Mouse (Mus musculus) thymus, postnatal 25 days (tissue): ENCODE results near the gene Lamp1.

Experiments
- DNase-seq: peaks from one replicate; pipeline ENCODE4 v3.0.0; 2022

Lamp1 gene

DNA sequence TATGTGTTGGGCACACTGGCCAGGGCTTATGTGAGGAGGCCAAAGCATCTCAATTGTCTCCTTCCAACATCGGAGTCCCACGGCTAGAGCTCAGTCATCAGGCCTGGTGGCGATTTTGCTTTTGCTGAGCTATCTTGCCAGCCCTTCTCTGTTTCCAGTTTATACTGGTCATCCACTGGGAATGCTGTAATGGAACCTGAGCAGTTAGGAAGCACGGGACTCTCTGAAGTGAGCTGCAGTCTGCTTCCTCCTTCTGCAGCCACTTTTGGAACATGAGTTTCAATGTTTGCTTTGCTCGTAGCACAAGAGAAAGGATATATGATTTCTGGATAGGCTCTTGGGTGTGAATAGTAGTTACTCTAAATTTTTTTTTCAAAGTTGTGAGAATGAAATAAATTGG lies 5.4 kb downstream of the Lamp1 start:
- DNase-seq: no peak

DNA sequence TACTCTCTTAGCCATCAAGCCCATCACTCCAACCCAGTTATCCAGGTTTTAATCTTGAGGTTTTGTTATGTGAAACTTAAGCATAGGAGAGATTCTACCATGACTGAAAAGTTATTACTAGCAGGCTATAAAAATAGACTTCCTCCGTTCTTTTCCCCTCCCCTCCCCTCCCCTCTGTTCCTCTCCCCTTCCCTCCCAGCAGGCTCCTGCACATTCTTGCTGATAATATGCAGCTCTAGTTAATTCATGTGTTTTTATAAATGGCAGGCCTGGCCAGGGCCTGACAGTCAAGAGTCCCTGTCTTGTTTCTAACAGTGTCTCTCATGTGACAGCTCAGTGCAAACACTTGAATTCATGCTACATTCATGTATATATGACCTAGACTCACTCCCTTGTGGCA lies 11.5 kb downstream of the Lamp1 start:
- DNase-seq: no peak

DNA sequence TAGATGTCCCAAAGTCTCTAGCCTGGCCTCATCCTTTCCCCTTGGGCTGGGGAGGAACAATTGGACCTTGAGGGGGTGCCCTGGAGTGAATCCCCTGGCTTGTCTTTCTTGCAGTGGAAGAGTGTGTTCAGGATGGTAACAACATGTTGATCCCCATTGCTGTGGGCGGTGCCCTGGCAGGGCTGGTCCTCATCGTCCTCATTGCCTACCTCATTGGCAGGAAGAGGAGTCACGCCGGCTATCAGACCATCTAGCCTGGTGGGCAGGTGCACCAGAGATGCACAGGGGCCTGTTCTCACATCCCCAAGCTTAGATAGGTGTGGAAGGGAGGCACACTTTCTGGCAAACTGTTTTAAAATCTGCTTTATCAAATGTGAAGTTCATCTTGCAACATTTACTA lies 15.3 kb downstream of the Lamp1 start:
- DNase-seq: no peak

DNA sequence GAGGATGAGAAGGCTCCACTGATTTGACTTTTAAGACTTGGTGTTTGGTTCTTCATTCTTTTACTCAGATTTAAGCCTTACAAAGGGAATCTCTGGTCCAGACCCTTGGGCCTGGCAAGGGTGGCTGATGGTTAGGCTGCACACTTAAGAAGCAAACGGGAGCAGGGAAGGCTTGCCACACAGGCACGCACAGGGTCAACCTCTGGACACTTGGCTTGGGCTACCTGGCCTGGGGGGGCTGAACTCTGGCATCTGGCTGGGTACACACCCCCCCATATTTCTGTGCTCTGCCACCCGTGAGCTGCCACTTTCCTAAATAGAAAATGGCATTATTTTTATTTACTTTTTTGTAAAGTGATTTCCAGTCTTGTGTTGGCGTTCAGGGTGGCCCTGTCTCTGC lies 15.8 kb downstream of the Lamp1 start:
- DNase-seq: no peak

DNA sequence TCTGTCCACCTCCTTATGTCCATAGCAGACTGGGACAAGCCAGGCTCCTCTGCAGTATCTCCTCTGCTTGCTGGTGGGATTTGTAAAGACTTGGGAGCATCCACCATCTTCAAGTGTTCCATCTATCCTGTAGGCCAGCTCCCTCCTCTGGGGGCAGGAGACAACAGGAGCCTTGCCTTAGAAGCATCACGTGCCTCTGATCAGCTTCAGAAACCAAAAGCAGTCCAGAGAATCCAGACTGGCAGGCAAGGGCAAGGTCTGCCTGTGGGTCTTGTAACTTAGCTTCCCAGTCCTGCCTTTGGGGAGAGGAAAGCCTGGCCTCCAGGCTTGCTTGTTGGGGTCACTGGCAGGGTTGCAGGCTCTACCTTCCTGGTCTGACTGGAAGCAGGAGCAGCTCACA lies 16.7 kb downstream of the Lamp1 start:
- DNase-seq: no peak

DNA sequence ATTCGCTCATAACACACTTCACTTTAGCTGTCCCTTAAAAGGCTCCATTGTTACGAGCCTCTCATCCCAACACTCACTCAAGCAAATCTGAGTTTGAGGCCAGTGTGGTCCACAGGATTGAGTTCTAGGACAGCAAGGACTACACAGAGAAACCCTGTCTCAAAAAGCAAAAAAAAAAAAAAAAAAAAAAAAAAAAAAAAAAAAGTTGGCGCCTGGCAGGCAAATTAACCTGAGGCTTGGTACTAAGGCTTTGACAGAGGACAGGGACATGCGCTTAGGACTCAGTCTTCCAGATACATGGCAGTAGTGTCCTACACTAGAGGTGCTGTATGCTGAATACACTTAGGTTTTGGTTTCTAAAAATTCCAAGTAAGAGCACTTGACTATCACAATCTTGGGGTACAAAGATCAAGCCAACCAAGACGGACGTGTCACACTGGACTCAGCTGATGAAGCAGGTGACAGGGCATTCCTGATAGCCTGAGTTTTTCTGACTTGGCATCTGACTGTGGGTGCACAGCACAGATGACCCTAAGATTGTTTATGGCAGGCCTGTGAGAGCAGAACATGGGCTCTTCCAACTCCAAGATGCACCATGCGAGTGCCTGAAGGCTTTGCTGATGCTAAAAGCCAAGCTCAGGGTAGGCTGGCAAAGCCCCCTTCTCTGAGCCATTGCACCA lies 18.4 kb downstream of the Lamp1 start:
- no peak for DNase-seq

DNA sequence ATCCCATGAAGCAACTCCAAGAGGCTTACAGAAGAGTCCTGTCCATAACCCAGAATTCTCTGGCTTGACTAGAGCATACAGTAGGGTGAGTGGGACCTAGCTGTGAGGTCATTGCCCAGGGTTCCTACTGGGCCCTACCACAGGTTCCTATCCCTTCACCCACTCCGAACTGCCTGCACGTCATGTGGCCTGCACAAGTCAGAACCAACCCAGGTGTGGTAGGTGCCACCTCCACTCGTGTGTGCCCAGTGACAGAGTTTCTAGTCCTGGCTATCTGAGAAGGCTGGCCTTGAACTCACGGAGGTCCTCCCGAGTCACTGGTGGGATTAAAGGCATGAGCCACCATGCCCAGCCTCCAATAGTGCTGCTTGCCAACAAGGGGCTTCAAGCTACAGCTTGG lies 19.2 kb downstream of the Lamp1 start:
- no peak for DNase-seq

DNA sequence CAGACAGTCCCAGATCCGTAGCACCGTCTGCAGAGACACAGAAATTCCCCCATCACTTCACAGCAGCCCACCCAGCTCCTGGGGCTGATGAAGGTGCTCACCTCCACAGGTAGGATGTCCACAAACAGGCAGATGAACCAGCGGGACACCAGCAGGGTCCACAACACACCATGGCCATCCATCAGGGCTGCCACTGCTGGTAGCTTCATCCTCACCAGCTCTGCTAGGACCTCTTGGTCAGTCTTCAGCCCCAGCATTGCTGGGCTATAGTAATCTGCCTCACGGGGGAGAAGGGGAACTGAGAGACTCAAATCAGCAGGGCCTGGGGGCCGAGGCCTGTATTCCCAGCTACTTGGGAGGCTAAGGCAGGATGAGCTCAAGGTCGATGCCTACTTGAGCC lies 20.5 kb downstream of the Lamp1 start:
- no peak for DNase-seq

DNA sequence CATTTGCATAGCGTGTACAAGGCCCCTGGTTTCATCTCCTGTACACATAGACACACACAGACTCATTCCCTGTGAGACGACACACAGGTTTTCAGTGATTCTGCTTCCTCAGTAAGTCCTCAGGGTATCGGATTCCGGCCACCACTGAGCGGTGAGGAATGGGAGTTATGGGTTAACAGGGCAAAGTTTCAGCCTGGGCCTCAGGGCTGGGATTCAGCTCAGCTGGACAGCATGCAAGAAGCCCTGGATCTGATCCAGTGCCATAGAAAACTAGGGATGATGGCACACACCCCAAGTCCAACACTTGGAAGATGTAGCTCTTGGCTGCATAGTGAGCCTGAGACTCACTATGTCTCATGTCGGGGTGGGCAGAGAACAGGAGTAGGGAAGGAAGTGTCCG lies 21.0 kb downstream of the Lamp1 start:
- DNase-seq: no peak

DNA sequence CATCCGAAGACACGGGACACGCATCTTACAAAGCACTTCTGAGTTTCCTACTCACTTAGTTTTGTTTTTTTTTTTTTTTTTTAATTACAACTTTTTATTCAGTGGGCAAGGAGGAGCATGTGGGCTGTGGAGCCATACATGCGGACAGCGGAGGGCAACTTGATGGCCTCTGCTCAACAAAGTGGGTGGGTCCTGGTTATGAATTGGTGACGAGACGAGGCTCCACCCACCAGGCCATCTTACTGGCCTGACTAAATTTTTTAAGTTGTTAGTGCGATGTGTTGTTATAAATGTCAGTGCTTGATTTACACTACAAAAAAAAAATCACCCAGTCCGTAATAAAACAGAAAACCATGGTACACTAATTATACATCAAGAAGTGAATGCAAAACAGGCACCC lies 21.4 kb downstream of the Lamp1 start:
- no peak for DNase-seq

DNA sequence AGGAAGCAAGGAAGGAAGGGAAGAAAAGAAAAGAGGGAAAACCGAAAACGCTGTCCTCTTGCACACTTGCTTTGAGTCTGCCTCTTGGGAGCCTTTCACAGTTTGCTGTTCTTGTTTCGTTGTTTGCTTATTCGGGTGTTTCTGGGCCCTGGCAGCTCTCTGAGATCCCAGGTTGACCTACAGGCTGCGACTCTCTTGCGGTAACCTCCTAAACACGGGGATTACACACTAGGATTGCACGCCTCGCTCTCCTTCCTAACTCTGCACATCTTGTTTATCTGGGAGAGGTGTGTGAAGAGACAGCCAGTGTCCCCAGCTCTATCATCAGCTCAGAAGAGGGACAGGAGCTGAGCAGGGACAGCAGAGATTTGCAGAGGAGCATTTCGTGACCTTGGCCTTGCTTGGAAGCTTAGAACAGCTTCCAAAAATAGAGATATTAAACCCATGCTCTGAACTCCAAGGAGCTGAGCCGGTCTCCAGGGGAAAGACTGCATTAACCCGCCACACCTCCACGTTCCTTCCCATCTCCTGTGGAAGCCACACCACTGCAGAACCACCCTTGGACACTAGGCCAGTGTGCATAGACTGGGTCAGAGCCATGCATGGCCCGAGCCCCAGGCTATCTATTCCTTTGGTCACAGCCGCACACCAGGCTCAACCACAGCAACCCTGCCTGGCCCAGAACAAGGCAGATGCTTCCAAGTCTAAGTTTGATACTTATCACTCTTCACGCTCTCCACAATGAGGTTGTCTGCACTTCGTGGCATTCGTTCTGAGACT lies 22.1 kb downstream of the Lamp1 start:
- DNase-seq: no peak

DNA sequence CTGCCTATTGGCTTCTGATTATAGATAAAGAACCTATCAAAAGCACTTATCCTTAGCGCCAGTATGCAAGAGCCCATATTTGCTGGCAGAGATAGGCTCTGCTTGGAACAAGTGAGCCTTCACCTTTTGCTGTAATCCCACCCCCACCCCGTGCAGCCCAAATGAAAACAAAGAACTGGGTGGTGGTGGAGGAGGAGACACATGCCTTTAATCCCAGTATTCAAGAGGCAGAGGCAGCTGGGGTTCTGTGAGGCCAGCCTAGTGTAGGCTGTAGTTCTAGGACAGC lies 22.7 kb downstream of the Lamp1 start:
- DNase-seq: no peak

DNA sequence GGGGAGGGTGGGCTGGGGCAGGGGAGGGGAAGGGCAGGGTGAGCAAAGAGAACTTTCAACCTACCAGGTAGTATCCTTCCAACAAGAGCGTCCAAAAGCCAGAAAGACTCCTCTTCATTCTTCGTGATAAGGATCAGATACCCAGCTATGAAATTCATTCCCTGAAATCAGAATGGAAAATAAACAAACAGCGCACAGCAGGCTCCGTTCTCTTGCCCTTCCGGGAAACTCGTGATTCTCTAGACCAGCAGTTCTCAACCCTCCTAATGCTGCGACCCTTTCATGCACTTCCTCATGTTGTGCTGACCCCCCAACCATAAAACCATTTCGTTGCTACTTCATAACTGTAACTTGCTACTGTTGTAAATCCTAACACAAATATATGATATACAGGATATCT lies 27.9 kb downstream of the Lamp1 start:
- DNase-seq: no peak

DNA sequence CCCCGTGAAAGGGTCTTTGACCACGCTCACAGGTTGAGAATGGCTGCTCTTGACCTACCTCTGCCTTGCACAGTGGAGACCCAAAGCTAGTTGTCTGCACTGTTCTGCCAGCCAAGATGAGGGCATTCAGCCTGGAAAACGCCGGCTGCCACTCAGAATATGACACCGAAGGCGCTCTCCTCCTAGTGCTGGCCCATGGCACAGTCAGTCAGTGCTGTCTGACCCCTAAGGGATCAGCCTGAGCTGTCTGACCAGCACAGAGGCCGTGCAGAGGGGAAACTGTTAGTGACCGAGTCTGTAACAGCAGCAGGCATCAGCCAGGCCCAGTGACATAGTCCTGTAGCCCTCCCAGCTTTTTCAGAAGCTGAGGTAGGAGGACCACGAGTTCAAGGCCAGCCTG lies 28.3 kb downstream of the Lamp1 start:
- DNase-seq: no peak

DNA sequence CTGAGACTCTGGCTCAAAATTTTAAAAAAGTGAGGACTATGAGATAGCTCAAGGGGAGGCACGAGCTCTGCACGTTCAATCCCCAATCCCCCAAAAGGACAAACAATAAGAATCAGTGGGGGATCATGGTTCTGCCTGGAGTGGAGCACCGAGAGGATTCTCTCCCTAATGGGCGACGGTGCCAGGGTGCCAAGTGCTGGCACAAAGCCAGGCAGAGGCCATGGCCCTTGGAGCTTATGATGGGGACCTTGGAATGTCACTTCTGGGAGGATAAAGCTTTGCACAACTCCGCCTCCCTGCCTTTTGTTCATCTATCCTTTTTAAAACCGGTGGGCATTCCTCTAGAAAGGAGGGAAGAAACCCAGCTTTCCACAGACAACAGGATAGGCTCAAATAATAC lies 28.7 kb downstream of the Lamp1 start:
- DNase-seq: no peak

DNA sequence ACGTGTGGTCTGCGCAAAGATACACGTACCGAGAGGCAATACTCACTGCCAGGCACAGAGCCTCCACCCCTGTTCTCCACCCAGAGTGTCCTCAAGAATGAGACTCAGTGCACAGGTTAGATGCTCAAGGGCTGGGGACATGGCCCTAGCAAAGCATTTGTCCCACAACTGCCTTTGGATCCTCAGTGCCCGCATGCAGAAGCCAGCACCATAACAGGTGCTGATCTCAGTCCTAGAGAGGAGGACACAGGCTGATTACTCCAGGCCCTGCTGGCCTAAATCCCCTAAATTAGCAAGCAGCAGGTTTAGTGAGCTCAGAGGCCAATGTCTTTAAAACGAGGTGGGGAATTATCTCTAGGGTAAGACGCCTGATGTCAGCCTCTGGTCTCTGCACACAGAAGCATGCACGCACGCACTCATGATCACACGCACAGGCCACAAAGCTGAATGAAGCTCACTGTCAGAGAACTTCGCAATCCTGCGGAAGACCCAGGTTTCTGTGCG lies 29.1 kb downstream of the Lamp1 start:
- no peak for DNase-seq

DNA sequence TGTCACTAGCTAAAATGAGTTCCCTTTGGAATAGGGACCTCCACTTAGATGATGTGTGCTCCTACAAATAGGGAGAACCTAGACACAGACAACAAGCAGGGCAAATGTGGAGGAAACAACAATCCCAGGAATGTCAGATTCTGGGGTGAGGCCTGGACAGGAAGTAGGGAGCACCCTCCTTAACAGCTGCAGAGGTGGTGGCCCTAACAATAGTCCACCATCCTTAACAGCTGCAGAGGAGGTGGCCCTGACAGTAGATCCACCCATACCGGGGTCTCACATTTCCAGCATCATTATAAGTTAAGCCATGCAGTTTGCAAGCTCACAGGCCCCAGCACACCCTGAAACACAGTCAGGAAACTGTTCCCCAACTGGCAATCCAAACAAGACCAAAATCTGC lies 29.9 kb downstream of the Lamp1 start:
- no peak for DNase-seq

DNA sequence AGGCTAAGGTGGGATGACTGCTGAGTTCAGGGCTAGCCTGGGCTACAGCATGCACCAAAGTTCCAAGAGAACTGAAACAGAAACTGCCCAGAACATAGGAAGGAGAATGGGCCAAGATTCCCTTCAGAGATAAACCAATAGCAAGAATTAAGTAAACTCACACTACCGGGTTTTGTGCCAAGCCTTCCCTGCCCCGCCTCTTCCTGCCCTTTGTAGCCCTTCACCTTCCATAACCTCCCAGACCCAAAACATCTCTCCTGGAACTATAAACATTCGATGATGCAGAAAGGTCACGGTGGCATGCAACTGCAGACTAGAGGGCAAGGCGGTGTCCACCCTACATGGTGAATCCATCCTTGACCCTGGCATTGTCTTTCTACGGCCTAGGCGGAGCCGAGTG lies 31.3 kb downstream of the Lamp1 start:
- no peak for DNase-seq

DNA sequence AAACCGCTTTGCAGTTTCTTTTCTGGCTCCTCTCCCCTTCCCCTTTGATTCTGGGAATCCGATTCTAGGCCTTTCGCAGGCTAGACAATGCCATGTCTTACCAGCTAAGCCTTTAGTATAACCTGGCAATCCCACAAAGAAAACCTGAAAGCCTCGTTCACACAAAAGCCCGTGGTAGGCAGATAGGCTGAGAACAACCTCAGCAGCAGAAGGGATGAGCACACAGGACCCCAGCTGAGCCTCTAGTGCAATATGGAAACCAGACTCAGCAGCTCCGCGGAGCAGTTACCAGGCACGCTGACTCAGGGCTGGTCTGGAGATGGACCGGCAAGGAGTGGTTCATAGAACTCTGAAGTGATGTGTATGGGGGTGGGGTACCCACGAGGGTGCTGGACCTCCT lies 35.9 kb downstream of the Lamp1 start:
- no peak for DNase-seq

DNA sequence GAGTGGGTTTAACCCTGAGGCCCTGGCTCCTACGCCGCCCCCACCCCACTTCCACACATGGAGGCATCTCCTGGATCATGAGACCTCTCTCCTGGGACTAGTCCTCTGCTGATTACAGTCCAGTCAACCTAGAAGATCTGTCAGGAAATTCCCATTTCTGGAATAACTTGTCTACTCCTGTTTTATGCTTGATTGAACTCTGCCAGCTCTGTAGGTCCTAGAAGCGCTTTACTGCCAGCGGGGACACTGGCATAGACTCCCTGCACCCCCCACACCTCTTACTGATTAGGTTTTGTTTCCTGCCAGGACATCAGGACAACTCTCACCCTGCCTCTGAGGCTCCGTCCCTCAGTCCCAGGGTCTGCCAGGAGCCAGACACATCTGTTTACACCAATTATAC lies 38.5 kb downstream of the Lamp1 start:
- DNase-seq: no peak

DNA sequence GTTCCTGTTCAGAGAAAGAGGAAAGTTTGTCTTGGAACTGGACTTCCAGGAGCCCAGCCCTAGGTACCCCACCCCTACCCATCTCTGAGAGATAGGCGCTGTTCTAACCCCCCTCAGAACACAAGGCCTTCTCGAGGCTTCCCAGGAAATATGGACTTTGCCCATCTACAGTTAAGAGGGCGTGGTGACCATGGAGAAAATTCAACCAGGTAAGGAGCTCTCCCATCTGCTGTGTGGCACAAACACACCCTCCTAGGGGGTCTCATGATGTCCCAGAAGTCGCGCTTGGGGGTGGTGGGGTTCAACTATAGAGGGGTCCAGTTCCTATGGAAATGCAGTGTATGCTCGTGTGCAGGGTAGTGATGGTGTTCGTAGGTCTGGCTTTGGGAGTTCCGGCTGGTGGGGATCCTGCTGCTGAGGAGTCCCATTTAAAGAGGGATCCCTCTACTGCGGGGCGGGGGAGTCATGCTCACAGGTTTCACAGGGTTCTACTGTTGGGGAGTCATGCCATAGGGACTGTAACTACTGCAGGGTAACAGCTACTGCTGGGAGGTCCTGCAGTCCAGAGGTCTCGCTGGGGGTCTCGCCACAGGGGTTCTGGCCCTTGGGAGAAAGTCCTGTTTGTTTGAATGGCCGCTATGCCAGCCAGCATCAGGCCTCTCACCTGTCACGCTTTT lies 40.6 kb downstream of the Lamp1 start:
- DNase-seq: no peak

DNA sequence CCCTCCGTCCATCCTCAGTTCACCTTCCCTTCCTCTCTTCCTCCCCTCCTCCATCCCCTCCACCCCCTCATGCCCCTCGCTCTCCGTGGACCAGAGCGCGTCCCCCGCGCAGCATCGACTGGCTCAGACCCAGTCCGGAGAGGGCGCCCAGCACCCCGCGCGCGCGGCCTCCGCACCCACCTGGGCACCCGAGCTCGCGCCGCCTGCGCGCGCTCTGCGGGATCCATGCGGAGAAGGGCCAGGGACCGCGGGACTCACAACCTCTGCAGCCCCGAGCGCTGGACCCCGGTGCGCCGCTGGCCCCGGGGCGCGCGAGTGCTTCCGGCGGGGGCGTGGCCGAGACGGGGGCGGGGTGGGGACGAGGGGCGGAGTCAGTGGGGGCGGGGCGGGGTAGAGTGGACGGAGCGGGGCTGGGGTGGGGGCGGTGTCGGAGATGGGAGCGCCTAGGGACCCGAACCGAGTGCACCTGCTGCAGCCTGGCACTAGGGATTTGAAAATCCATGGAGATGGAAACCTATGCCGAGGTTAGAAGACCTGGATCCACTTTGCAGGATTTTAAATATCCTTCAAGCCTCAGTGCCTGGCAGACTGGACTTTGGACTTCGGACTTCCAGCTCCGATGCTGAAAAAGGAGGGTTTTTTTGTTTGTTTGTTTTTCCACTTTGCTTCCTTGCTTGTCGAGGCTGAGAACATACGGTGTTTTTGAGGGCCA lies 41.5 kb downstream of the Lamp1 start, which contains the start of gene Grtp1:
TSS of gene Grtp1 (minus strand) at position 320 of the 712 bp plus-strand sequence.
- peak; percentile 22 for DNase-seq

DNA sequence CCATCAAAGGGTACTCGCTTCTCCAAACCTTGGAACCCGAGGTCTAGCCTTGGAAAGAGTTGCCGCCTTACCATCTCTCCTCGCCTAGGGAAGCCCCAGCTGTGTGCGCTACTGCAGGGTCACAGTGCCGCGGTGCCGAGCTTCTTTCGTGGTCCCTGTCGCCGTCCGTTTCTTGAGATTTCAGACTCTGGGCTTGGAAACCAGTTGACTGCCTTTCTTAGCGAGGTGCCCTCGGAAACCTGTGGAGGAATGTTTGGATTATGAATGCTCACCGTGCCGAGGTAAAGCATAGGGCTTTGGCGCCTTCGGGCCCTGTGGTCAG lies 42.0 kb downstream of the Lamp1 start:
- no peak for DNase-seq

DNA sequence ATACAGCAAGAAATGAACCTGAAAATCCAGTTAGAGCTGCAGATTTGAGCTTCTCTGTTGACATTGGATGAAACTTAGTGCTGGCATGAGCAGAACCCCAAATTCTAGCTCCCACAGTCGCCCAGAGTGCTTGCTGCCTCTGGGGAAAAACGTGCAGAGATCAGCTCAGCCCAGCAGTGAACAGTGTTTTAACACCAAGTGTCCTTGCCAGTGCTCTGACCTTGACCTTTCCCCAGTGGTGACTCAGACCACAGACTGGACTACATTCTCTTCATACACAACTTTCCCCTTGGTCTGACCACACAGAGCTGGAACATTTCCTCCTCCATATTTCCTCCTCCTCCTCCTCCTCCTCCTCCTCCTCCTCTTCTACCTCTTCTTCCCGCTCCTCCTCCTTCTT lies 43.1 kb downstream of the Lamp1 start:
- DNase-seq: no peak
